Mouse (Mus musculus) monocyte, adult 2 months (primary cell): ENCODE data around the gene Krt17.
"Not testable (repeated sequence)": the region's sequence is repeated elsewhere in the genome, so short reads cannot be mapped to it uniquely, and the experiment has no call there.

ENCODE experiments used
- DNase-seq, 2 experiments: peaks; one replicate each; pipeline ENCODE4 v3.0.0; 2022; ENCODE audit warnings: low spot score in 2 of 2, low read depth in 1 of 2

Gene Krt17

DNA sequence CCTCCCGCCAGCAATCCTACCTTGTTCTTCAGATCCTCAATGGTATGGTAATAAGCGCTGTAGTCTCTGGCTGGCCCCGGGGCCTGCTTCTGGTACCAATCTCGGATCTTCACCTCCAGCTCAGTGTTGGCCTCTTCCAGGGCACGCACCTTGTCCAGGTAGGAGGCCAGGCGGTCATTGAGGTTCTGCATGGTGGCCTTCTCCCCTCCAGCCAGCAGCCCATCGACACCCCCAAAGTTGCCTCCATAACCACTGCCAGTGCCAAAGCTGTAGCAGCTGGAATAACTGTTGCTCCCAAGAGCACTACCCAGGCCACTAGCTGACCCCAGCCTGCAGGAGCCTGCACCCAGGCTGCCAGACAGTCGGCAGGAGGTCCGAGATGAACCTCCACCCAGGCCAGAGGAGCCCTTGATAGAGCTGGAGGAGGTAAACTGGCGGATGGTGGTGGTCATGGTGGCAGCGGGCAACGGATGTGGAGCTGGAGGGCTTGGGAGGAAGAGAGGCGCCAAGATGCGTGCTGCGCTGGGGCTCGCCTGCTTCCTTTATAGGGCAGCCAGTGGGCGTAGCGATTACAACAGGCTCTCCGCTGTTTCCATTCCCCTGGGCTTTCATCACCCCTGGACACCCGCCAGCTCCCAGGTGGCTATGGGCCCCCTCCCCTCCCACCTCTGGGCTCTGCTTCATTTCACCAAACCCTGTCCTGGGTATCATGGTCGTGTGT is at the start of gene Krt17:
Krt17 (minus strand) TSS at position 516 of the 721 bp plus-strand sequence.
- DNase-seq = no peak

DNA sequence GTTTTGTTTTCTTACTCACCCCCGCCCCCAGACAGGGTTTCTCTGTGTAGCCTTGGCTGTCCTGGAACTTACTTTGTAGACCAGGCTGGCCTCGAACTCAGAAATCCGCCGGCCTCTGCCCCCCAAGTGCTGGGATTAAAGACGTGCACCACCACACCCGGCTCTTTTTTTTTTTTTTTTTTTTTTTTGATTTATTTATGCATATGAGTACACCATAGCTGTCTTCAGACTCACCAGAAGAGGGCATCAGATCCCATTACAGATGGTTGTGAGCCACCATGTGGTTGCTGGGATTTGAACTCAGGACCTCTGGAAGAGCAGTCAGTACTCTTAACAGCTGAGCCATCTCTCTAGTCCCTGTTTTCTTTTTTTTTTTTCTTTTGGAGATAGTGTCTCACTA is 47.8 kb upstream of the Krt17 start:
- not testable (repeated sequence) for DNase-seq

DNA sequence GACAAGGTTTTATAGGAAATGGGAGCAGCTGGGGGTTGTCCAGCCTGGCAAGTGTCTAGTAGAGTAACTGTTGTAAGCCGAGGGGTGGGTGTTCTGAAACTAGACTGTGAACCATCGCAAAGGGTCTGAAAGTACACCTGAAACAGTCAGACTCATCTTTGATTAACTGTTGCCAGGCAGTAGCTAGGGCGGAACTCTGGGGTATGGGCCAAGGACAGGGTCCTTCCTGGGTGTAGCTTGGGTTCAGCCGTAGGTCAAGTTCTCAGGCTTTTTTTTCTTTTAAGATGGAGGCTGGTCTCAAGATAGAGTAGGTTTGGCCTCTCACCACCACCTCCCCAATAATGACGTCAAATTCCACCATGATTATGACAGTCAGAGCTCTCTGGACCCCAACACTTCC is 47.1 kb upstream of the Krt17 start:
- DNase-seq = no peak

DNA sequence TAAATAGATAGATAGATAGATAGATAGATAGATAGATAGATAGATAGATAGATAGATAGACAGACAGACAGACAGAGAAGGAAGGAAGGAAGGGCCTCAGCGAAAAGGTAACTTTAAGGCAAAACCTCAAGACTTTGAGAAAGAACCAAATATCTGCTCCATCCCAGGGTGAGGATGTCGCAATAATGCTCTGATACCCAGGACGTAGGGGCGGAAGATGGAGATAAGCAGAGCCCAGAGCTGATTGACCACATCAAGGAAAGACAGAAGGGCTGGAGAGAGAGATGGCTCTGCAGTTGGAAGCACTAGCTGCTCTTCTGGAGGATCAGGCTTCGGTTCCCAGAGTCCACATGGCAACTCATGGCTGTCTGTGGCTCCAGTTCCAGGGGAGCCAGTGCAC is 40.5 kb upstream of the Krt17 start:
- DNase-seq = no peak

DNA sequence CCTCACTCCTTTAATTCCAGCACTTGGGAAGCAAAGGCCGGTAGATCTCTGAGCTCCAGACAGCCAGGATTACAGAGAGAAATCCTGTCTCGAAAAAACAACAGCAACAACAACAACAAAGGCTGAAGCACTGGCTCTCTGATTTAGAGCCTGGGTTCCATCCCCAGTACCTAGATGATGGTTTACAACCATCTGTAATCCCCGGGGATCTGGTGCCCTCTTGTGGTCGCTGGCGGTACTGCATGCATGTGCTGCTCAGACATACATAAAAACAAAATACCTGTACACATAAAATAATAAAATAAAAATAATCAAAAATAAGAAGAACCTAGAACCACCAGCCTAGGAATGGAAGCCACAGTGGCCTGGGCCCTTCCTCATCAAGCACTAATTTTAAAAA is 39.5 kb upstream of the Krt17 start:
- peak in 1 of 2 experiments; percentile 37 for DNase-seq

DNA sequence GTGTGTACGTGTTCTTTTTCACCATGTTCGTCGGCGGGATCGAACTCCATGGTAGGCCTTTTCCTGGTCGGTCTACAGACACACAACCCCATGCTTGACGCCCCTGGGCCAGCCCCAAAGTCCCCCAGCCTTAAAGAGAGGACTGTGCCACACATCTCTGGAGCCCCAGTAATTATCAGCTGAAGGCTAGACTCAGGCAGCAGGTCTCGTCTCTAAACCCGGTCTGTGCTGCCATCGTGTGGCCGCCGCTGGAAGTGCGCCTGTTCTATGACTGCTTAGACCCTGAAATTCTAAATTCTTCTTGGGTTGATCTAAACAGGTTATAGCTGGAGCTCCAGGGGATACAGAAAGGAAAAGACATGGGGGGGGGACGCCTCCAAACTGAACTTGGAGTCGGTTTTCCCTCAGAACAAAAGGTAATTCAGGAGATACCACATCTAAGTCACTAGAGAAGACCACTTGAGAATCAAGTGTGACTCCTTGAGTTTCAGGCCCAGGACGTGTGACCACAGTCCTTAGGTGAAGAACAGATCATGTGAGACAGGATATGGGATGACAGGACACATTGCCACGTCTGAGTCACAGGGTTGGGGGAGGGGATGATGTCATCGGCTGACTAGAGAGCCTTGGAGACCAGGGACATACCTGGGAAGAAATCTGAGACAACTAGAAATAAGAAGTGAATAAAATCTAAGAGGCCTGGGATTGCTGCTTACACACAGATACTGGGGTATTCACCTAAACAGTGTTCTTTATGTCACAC is 37.6 kb upstream of the Krt17 start:
- peak; percentile 39 to 71 for DNase-seq

DNA sequence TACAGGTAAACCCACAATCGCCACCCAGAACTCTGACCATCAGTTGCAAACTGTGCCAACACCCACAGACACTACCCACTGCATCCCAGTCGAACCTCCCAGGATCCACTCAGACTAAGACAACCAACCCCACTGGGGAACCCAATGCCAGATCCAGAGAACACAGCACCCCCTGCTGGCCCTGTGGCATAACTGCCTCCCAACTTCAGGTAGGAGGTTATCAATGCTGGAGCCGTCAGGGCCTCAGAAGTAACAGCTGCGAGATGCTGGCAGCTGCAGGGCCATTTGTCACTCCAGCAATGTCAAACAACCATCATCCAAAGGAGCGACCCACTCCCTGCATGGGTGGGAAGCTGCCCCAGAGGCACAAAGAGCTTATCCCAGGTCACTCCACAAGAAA is 37.0 kb upstream of the Krt17 start:
- no peak for DNase-seq

DNA sequence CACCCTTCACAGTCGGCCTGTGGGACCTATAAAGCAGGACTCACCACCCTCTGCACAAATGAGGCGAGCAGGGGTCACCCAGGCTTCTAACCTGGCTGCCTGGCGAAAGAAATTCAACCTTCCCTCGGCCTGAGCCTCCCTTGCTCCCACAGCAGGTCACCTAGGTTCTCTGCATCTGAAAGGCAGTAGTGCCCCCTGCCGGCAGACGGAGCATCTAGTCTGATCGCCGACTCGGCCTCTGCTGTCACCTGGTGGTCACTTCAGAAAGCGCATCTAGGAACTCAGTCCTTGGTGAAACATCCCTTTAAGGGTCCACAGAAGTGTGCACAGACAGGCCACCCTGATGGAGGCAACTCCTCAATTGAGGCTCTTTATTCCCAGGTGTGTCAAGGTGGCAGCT is 34.5 kb upstream of the Krt17 start:
- DNase-seq = peak; percentile 32 to 64

DNA sequence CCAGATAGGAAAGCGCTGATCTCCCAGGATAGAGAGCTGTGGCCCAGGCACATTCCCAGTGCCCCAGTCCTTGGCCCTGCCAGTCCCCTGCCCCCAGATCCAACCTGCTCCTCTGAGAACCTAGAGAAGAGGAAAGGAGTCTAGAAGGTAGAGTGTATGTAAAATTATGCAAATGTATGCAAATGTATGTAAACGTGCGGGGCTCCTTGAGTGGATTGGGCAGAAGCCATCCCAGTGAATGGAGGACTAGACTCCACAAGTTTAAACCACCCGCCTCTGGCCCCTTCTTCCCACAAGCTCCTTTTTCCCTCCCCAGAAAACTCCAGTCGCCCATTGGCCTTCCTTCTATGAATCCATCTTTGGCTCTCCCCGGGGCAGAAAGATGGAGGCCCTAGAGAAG is 32.1 kb upstream of the Krt17 start:
- DNase-seq = no peak

DNA sequence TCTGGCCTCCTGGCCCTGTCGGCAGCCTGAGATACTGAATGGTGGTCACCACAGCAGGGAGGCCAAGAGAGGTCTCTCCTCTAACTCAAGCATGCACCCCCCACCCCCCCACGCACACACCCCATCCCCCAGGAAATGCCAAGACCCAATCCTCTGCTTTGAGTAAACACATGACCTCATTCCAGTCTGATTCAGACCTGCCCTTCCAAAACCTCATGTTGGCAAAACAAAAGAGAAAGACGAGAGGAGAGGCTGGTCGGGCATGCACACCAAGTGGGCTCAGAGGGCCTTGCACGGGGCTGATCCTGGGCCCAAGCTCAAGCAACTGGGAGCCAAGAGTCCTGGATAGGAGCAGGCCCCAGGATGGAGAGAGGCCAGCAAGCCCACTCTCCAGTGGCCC is 29.4 kb upstream of the Krt17 start:
- no peak for DNase-seq

DNA sequence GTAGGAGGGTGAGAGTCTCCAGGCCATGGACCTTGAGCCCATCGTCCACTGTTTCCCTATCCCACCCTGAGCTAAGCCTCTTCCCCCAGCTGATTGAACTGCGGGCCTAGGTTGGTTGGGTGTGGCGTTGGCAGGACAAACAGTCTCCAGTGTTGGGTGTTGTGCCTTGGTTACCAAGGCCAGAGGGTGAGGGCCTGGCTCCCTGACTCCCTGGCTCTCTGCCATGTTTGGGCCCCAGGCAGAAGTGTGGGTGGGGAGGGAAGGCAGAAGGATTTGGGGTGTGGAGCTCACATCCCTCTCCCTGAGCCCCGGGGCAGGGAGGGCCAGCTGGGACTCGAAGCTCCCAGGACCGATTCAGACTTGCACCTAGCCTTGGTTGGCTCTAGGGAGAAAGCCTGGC is 28.1 kb upstream of the Krt17 start:
- no peak for DNase-seq

DNA sequence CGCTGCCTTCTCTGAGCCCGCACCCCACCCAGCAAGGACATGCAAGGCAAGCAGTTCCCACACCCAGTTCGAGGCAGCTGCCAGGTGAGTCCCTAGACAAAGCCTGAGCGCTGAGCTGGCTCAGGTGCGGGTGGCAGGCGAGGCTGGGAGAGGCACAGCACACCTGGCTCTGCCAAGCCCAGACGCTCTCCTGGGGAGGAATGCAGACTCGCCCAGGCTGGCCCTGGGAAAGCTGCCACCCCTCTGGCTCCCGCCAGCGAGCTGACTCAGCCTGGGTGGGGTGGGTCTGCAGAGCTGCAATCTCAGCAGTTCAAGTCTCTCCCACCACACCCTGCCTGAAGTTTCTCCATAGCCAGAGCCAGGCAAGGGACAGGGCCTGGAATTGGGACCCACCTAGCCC is 26.2 kb upstream of the Krt17 start:
- no peak for DNase-seq

DNA sequence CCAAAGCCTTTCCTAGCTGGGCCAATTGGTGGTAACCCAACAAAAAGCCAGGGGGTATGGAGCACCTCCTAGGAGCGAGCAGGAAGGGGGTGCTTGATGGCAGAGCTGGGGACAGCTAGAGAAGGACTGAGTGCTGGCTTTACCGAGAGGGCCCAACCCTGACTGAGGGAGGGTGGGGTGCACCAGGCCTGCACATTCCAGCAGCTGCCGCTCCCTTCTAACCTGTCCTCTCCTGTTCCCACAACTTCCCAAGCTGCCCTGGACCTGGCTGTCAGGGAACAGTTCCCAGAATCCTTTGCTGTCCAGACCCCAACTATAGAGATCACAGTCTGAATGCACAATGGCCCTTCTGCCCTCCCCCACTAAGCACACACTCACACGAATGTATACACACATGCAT is 24.2 kb upstream of the Krt17 start:
- no peak for DNase-seq

DNA sequence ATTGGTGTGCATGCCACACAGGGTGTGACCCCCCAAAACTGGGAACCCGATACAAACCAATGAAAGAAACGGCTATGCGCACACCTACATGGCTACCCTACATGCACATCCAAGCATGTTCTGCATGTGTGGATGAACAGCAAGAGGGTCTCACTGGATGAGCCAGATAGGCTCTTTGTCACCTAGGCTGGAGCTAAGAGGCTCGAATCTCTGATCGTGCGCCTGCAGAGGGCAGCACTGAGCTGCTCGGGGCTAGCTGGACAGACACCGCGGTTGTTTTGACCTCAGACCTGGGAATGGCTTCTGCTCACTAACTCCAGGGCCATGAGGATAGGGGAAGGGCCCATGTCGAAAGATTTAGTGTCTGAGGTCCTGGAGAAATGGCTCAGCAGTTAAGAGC is 21.7 kb upstream of the Krt17 start:
- DNase-seq = peak in 1 of 2 experiments; percentile 35

DNA sequence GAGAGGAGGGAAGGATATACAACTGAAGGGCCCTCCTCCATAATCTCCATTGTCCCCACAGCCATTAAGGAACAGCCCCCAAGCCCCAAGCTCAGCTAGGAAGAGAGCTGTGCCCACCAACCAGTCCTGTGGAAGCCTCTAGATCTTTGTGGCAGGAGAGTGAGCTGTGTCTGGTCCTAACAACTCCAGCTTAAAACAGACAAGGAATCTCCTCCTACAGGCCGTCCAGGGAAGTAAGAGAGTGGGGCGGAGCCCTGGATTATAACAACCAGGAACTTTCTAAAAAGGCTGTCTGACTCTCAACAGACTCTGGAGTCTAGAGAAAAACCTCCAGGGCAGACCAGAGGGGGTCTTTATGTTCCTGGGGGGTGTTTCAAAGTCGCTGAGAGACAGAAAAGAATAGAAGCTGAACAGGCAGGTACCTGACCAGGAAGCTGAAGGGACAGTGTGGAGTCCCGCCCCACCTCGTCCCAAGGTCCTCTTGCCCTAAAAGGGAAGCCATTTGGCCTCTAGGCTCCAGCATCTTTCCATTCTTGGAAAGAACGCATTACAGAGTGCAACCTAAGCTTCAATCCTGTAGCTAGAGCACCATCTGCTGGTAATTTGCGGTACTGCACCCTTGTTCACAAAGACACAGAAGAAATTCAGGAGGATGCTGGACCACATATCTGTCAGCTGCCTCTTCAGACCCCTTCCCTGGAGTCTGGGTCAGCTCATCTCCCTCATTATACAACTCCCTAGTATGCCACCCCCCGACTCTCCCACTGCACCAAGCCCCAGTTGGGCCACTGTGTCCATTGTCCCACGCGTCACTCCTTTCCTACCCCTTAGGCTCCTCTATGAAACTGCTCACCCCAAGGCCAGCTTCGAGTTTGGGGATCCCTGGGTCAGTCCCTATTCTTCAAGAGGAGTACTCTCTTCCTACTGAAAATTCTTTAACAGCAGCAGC is 21.0 kb upstream of the Krt17 start:
- DNase-seq = peak; percentile 26 to 63

DNA sequence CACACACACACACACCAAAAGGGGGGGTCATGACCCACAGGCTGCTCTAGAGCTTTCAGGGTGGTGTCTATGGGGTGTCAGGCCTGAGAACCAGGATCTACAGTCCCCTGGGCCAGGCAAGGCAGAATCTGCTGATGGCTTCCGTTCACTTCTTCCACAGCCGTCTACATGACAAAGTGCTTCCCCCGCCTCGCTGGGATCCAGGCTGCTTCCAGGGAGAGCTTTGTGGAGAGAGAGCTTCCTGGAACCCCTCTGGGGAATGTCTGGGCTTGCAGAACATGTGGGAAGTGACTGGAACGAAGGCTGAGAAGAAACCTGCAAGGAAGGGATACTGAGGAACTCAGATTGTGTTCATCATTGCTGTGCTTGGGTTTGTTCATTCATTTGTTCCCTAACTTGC is 17.9 kb upstream of the Krt17 start:
- no peak for DNase-seq

DNA sequence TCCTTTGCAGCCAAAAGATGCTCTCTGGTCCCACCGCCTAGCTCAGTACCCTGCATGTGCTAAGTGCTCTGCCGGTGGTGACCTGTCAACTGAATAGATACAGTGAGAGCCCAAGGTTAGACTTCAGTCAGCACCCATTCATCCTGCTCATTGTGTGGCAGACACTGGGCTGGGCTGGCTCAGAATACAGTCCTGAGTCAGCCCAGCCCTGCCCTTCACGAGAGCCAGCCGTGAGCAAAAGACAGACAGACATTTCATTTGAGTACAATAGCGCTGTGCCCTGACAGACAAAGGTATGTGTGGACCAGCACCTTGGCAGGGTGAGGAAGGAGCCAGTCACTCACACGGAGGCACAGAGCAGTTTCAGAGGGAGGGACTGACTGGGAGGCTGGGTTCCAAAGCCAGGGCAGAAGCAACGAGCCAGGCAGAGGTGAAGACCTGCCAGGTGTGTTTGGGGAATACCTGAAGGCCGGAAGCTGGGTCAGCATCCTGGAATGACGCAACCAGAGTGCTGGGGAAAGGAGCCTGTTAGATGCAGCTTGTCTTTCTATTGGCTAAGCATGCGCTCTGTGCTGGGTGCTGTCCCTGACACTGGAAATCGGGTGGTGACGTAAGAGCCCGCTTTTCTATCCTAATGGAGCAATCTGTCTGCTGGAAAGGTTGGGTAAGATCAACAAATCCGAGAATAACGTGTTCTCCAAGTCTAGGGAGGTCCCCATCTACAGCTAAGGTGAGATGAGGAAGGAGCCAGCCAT is 17.1 kb upstream of the Krt17 start:
- no peak for DNase-seq

DNA sequence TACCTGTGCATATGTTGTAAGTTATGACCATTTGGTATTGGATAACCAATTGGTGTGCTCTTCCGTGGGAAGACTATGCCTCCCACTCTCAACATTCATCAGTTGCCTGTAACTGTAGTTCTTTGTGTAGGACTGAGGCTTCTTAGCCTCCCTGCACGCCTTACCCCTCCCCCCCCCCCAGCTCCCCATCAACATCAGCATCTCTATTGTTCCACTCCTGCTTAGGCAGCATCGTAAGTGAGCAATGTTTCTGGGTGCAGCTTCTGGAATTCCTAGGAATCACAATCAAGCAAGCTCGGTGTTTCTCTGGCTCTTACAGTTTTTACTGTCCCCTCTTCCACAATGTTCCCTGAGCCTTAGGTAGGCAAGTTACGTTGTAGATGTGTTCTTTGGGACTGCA is 14.6 kb upstream of the Krt17 start:
- no peak for DNase-seq

DNA sequence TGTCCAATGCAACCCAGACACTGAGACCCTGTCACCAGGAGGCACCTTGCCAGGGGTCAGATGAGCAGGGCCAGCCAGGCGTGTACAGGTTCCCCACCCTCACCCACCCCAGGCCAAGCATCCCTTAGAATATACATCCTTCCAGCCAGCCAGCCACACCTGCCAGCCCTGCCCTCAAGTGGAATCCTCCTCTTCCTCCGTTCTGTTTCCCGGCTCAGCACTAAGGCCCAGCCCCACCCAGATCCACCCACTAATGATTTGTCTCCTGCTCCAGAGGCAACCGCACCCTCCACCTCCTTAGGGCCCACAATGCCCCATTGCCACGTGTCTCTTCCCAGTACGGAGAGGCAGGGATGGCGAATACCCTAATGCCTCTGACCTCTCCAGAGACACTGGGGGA is 13.9 kb upstream of the Krt17 start:
- no peak for DNase-seq

DNA sequence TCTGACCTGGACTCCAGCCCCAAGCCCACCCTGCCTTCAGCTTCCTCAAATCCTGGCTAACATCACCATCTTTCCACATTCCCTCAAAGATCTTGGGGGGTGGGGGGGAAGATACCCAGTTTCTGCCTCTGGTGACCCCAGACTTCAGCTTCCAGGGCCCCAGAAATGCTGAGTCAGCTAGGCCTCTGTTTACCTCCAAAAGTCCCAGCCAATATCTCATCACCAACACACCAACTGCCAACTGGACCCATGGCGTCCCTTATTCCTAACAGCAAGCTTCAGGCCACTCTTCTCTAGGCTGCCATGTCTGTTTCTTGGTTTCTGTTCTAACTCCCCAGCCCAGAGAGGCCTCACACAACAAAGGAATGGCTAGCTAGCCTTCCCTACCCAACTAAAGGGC is 11.0 kb upstream of the Krt17 start:
- no peak for DNase-seq

DNA sequence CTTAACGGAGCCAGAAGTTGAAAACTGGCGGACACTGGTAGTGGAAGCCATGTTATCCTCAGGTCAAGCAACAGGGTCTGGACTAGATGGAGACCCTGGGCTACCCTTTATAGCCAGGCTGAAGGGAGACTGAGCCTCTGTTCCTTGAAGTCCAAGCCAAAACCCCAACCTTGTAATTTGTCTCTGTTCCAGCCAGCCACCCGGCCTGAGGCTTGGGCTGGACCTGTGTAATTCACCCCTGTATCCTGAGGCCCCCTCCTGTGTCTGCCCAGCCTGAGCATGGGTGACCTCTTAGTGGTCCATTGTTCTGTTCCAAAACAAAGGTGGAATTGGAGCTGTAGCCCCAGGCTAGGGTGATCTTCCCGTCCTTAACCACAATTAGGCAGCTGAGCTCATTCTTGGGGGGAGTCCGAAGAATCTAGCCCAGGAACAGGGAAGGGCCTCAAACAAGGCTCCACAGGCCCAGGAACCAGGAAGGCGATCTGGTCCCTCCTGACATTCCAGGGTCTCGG is 9.0 kb upstream of the Krt17 start, which contains the start of gene Krt42:
Krt42 (minus strand) TSS at position 51 of the 512 bp plus-strand sequence.
- no peak for DNase-seq
